Mouse (Mus musculus) heart, embryonic 15.5 days (tissue): Measurements from ENCODE around the gene Oog3. TPM values are rescaled to one million over a fixed set of nuclear protein-coding genes. Genes with fewer than 3 reads are reported as not detected.

ENCODE experiments used
- ATAC-seq: fragments of 200-750 bp; cut with Nextera tagmentation; replicated peaks from 2 replicates; pipeline ENCODE4 v1.8.0; 2017; ENCODE audit warnings: low read depth, moderate TSS enrichment; ENCODE audit not compliant: insufficient number of reproducible peaks, insufficient read depth, low FRiP score
- H3K27ac ChIP-seq: fragments of 300-500 bp; sonication (generic); 2 replicates; pipeline ENCODE4 v1.5.1; 2015; ENCODE audit warnings: mild to moderate bottlenecking, inconsistent platforms
- H3K27me3 ChIP-seq: fragments of 300-500 bp; sonication (generic); 2 replicates; pipeline ENCODE4 v1.6.1; 2015; ENCODE audit warnings: inconsistent platforms
- H3K36me3 ChIP-seq: fragments of 300-500 bp; sonication (generic); 2 replicates; pipeline ENCODE4 v1.6.1; 2015; ENCODE audit warnings: mild to moderate bottlenecking, inconsistent platforms
- H3K4me1 ChIP-seq: fragments of 300-500 bp; sonication (generic); replicated peaks from 2 replicates; pipeline ENCODE4 v1.6.1; 2015; ENCODE audit warnings: inconsistent platforms
- H3K4me2 ChIP-seq: fragments of 300-500 bp; sonication (generic); 2 replicates; pipeline ENCODE4 v1.6.1; 2015; ENCODE audit warnings: inconsistent platforms, mild to moderate bottlenecking, moderate library complexity
- H3K4me3 ChIP-seq: fragments of 300-500 bp; sonication (generic); 2 replicates; pipeline ENCODE4 v1.5.1; 2015; ENCODE audit warnings: mild to moderate bottlenecking, inconsistent platforms
- H3K9ac ChIP-seq: fragments of 300-500 bp; sonication (generic); 2 replicates; pipeline ENCODE4 v1.6.1; 2015; ENCODE audit warnings: mild to moderate bottlenecking, inconsistent platforms
- H3K9me3 ChIP-seq: fragments of 300-500 bp; sonication (generic); replicated peaks from 2 replicates; pipeline ENCODE4 v1.6.1; 2016; ENCODE audit warnings: inconsistent platforms
- WGBS: fragments of 180-500 bp; shearing (Covaris S2); methylation state at CpG from one replicate; pipeline ENCODE4 v1.1.7; 2015; ENCODE audit warnings: mixed read lengths; 5-methylcytosine and 5-hydroxymethylcytosine counted together
- polyA plus RNA-seq: library from polyadenylated mRNA; unstranded; fragments of >200 nt; fragmentation: Nextera tagmentation; extraction: Ambion mirVana; gene quantifications from 2 replicates; pipeline ENCODE4 v1.2.1, GENCODE M21; 2015

The Oog3 gene
- not detected in 2 replicates for polyA plus RNA-seq

- H3K27me3 ChIP-seq = no peaks in the 10 kb centered on the region
- no peak within 1 kb of the TSS for H3K4me3 ChIP-seq
- no peak within 1 kb of the TSS for H3K27ac ChIP-seq
- no peaks in the 10 kb centered on the region for H3K4me1 ChIP-seq
- H3K9ac ChIP-seq = no peak within 1 kb of the TSS
- peaks cover 7% of the 10 kb centered on the region; the same call in 1 of the 2 replicates for H3K9me3 ChIP-seq
- no peak within 1 kb of the TSS for H3K4me2 ChIP-seq
- no peaks in the 10 kb centered on the region for H3K36me3 ChIP-seq
- no peak for ATAC-seq
- WGBS = 61% methylated on average over 1 of the region's 1 CpGs
These were observed at the start of gene Oog3 for GRCm38 (mm10) chr4:144162563-144162962. Oog3 (minus strand) TSS chr4:144162663.

GRCm38 (mm10) chr4:144190419-144190818 lies 28.0 kb upstream of the Oog3 start, which contains the start of gene Oog2:
Oog2 (plus strand) TSS chr4:144190719.
- no peaks in the 10 kb centered on the region for H3K9me3 ChIP-seq
- no peak within 1 kb of the TSS for H3K4me2 ChIP-seq
- WGBS = 19% methylated on average over 1 of the region's 1 CpGs
- H3K27ac ChIP-seq = no peak within 1 kb of the TSS
- H3K36me3 ChIP-seq = no peaks in the 10 kb centered on the region
- no peak for ATAC-seq
- no peak within 1 kb of the TSS for H3K4me3 ChIP-seq
- no peaks in the 10 kb centered on the region for H3K4me1 ChIP-seq
- H3K27me3 ChIP-seq = no peaks in the 10 kb centered on the region
- no peak within 1 kb of the TSS for H3K9ac ChIP-seq

Other genes with a start within 250 kb of the Oog3 start
- gene Pramef25, start 211.6 kb downstream of the Oog3 start, polyA plus RNA-seq = not detected in 2 replicates
- not detected in 2 replicates for gene Gm13101, start 195.7 kb downstream of the Oog3 start, polyA plus RNA-seq
- not detected in 2 replicates for gene Pramef17, start 168.3 kb downstream of the Oog3 start, polyA plus RNA-seq
- not detected in 2 replicates for gene Pramel4, start 103.5 kb downstream of the Oog3 start, polyA plus RNA-seq
- not detected in 2 replicates for gene Gm13102, start 56.2 kb downstream of the Oog3 start, polyA plus RNA-seq
- not detected in 2 replicates for gene Oog2, start 28.1 kb upstream of the Oog3 start, polyA plus RNA-seq
- gene C87977, start 50.7 kb upstream of the Oog3 start, polyA plus RNA-seq = not detected in 2 replicates
- not detected in 2 replicates for gene Pramel5, start 117.8 kb upstream of the Oog3 start, polyA plus RNA-seq
- gene Gm13128, start 167.6 kb upstream of the Oog3 start, polyA plus RNA-seq = not detected in 2 replicates
- gene Gm13119, start 195.3 kb upstream of the Oog3 start, polyA plus RNA-seq = not detected in 2 replicates
- gene Pramef20, start 215.3 kb upstream of the Oog3 start, polyA plus RNA-seq = not detected in 2 replicates
- 0.16 TPM in 1 of 2 replicates, not detected in the other for gene Pramef12, start 245.8 kb upstream of the Oog3 start, polyA plus RNA-seq